Mouse (Mus musculus): ENCODE data around the gene Rnls. TPM values are rescaled to one million over a fixed set of nuclear protein-coding genes. Genes with fewer than 3 reads are reported as not detected.

Gene Rnls
- total and polyA plus RNA-seq, 3 experiments = 1.7 to 3.7 (median 2.8) TPM

GRCm38 (mm10) chr19:33122611-33123226, 269.4 kb downstream of the Rnls start (continued):
- peak; percentile 80 for TF ChIP-seq SIN3A (IDR thresholded peaks at IDR 0.05; ENCODE audit: low read length)
- TF ChIP-seq JUN (IDR thresholded peaks at IDR 0.05; ENCODE audit: insufficient read depth, low read depth, low read length) = peak; percentile 93
- peak; percentile 96 for TF ChIP-seq BHLHE40 (IDR thresholded peaks at IDR 0.05; ENCODE audit: low read depth, low read length)

- Histone ChIP-seq H3K36me3 (replicated peaks in 1 of 2; ENCODE audit: control insufficient read depth in 1 of 2, insufficient read depth in 1 of 2, low read length in 1 of 2) (no peaks in the 10 kb centered on the region), H3K27me3 (replicated peaks) (no peaks in the 10 kb centered on the region), H3K9me3 (replicated peaks; ENCODE audit: low read length) (no peaks in the 10 kb centered on the region), H3K79me2 (replicated peaks; ENCODE audit: control insufficient read depth, extremely low read depth, insufficient read depth, poor library complexity, severe bottlenecking) (no peaks in the 10 kb centered on the region), H3K4me3 (replicated peaks in 1 of 3; ENCODE audit: low read depth in 2 of 3, low read length in 2 of 3, poor library complexity in 1 of 3) (no peak overlapping the region), H3K27ac (ENCODE audit: insufficient read depth, low read depth) (peak overlapping the region; percentile 57), H3K4me2 (ENCODE audit: insufficient read depth, low read depth, poor library complexity, severe bottlenecking) (peak overlapping the region; percentile 12; the same call in 1 of the 2 replicates), H3K9ac (ENCODE audit: insufficient read depth, low read depth) (no peak overlapping the region), H3K4me1 (ENCODE audit: control insufficient read depth in 1 of 2, insufficient read depth in 2 of 2) (peaks cover 23 to 53% of the 10 kb centered on the region in 2 experiments)
- in situ Hi-C loops (cut with MboI; ENCODE audit: low pct_ligation_motif_present, low pct_unique_long_range_greater_than_20kb, low sequenced_read_pairs) = loop anchor here (5.0 to 25.0 kb wide), 2 partner anchors 107 to 358 kb away; partner anchors contain the start of gene Pten
- dilution Hi-C loops (cut with MboI; ENCODE audit: extremely low pct_ligation_motif_present, extremely low pct_unique_long_range_greater_than_20kb, low sequenced_read_pairs) = no loop called here
- DNase-seq (ENCODE audit: extremely low read depth) = peak; percentile 76
- TF ChIP-seq E2F4 (IDR thresholded peaks at IDR 0.05; ENCODE audit: insufficient replicate concordance, low read depth, low read length) = no peak
- no peak for TF ChIP-seq KAT2A (IDR thresholded peaks at IDR 0.05; ENCODE audit: insufficient replicate concordance, low read length)
- no peak for TF ChIP-seq MAX (IDR thresholded peaks at IDR 0.05; ENCODE audit: low read length)
- TF ChIP-seq HCFC1 (IDR thresholded peaks at IDR 0.05; ENCODE audit: low read depth, low read length) = peak; percentile 26; the same call in 1 of the 2 replicates
- TF ChIP-seq ZC3H11A (IDR thresholded peaks at IDR 0.05; ENCODE audit: low read depth, low read length) = no peak
- peak; percentile 32; the same call in 1 of the 2 replicates for TF ChIP-seq RCOR1 (conservative IDR thresholded peaks at IDR 0.05; ENCODE audit: low read depth, low read length)
- TF ChIP-seq CHD2 (IDR thresholded peaks at IDR 0.05; ENCODE audit: low read length) = no peak
- TF ChIP-seq CTCF (conservative IDR thresholded peaks at IDR 0.05 in 1 of 2, IDR thresholded peaks at IDR 0.05 in 1 of 2; ENCODE audit: low read depth in 2 of 2, low read length in 2 of 2) = no peak
- peak; percentile 44; the same call in 1 of the 2 replicates for TF ChIP-seq MYC (IDR thresholded peaks at IDR 0.05; ENCODE audit: low read depth, low read length)
- TF ChIP-seq GABPA (IDR thresholded peaks at IDR 0.05; ENCODE audit: insufficient replicate concordance, low read depth, low read length) = no peak
- no peak for TF ChIP-seq USF1 (IDR thresholded peaks at IDR 0.05; ENCODE audit: low read depth, low read length)
- TF ChIP-seq MXI1 (IDR thresholded peaks at IDR 0.05; ENCODE audit: low read depth, low read length) = 0 out of 2 replicates have a peak, but pooled peaks have one; percentile 47
- TF ChIP-seq CHD1 (IDR thresholded peaks at IDR 0.05; ENCODE audit: low read depth, low read length) = peak; percentile 35; the same call in 1 of the 2 replicates
- peak; percentile 55; the same call in 1 of the 2 replicates for TF ChIP-seq MEF2A (IDR thresholded peaks at IDR 0.05; ENCODE audit: borderline replicate concordance, low read depth, low read length)
- TF ChIP-seq NELFE (IDR thresholded peaks at IDR 0.05; ENCODE audit: low read depth, low read length) = no peak
- no peak for TF ChIP-seq USF2 (conservative IDR thresholded peaks at IDR 0.05; ENCODE audit: low read depth, low read length)
- no peak for TF ChIP-seq POLR2A (IDR thresholded peaks at IDR 0.05; ENCODE audit: low read depth, low read length)
- no peak for TF ChIP-seq SIN3A (IDR thresholded peaks at IDR 0.05; ENCODE audit: low read length)
- no peak for TF ChIP-seq ZMIZ1 (IDR thresholded peaks at IDR 0.05; ENCODE audit: low read depth, low read length)
- TF ChIP-seq SMC3 (IDR thresholded peaks at IDR 0.05; ENCODE audit: low read depth, low read length) = peak; percentile 5; the same call in 1 of the 2 replicates
- TF ChIP-seq TCF12 (IDR thresholded peaks at IDR 0.05; ENCODE audit: low read depth, low read length) = peak; percentile 55; the same call in 1 of the 2 replicates
- TF ChIP-seq TBP (conservative IDR thresholded peaks at IDR 0.05; ENCODE audit: low read depth, low read length) = no peak
- no peak for TF ChIP-seq ZNF384 (IDR thresholded peaks at IDR 0.05; ENCODE audit: low read depth, low read length)
- TF ChIP-seq PAX5 (IDR thresholded peaks at IDR 0.05; ENCODE audit: low read length) = no peak
- TF ChIP-seq ELF1 (IDR thresholded peaks at IDR 0.05; ENCODE audit: low read depth, low read length) = peak; percentile 43; the same call in 1 of the 2 replicates
- peak; percentile 93 for TF ChIP-seq EP300 (IDR thresholded peaks at IDR 0.05; ENCODE audit: low read length)
- TF ChIP-seq MAFK (IDR thresholded peaks at IDR 0.05; ENCODE audit: insufficient replicate concordance, low read length) = no peak
- no peak for TF ChIP-seq JUN (IDR thresholded peaks at IDR 0.05; ENCODE audit: insufficient read depth, low read depth, low read length)
- no peak for TF ChIP-seq ZKSCAN1 (IDR thresholded peaks at IDR 0.05; ENCODE audit: borderline replicate concordance, low read depth, low read length)
- TF ChIP-seq POLR2AphosphoS2 (IDR thresholded peaks at IDR 0.05; ENCODE audit: low read depth, low read length) = no peak
- 0 out of 2 replicates have a peak, but pooled peaks have one; percentile 9 for TF ChIP-seq JUND (conservative IDR thresholded peaks at IDR 0.05; ENCODE audit: low read depth, low read length)
- no peak for TF ChIP-seq UBTF (IDR thresholded peaks at IDR 0.05; ENCODE audit: low read depth, low read length)
- TF ChIP-seq ETS1 (conservative IDR thresholded peaks at IDR 0.05; ENCODE audit: low read depth, low read length) = peak; percentile 73
- no peak; the same call in 1 of the 2 replicates for TF ChIP-seq RAD21 (IDR thresholded peaks at IDR 0.05; ENCODE audit: low read depth, low read length)
- TF ChIP-seq NRF1 (IDR thresholded peaks at IDR 0.05; ENCODE audit: low read depth, low read length) = no peak
- peak; percentile 78 for TF ChIP-seq BHLHE40 (IDR thresholded peaks at IDR 0.05; ENCODE audit: low read depth, low read length)
Observed at GRCm38 (mm10) chr19:33119947-33120346, 272.1 kb downstream of the Rnls start.

All from CH12.LX (cell line).